Mouse (Mus musculus) ES-Bruce4 (cell line): ENCODE results near the gene Gpr55.

Source experiments
- CTCF ChIP-seq: IDR thresholded peaks from one replicate; pipeline ENCODE4 v1.8.1; 2011; ENCODE audit warnings: low read depth, low read length
- EP300 ChIP-seq: IDR thresholded peaks from 2 replicates; pipeline ENCODE4 v1.6.1; 2011; ENCODE audit warnings: low read depth, low read length; ENCODE audit not compliant: insufficient read depth
- POLR2A ChIP-seq: IDR thresholded peaks from one replicate; pipeline ENCODE4 v1.8.1; 2011; ENCODE audit warnings: low read length; ENCODE audit not compliant: insufficient read depth

GRCm38 (mm10) chr1:85908754-85909590 is 51.8 kb downstream of the Gpr55 start:
- TF ChIP-seq CTCF, result no peak
- no peak for TF ChIP-seq EP300
- no peak for TF ChIP-seq POLR2A
